Mouse (Mus musculus) myocyte (in vitro differentiated cells): ENCODE results near the gene Slc25a36. TPM values are rescaled to one million over a fixed set of nuclear protein-coding genes. Genes with fewer than 3 reads are reported as not detected.

ENCODE experiments used
- H3K27me3 ChIP-seq: one replicate; pipeline ENCODE4 v1.6.1; 2011; ENCODE audit not compliant: control insufficient read depth, insufficient read depth, insufficient read length
- H3K36me3 ChIP-seq: one replicate; pipeline ENCODE4 v1.6.1; 2011; ENCODE audit not compliant: control insufficient read depth, insufficient read depth
- H3K4me2 ChIP-seq: one replicate; pipeline ENCODE4 v1.6.1; 2011; ENCODE audit warnings: low read depth, control low read depth
- H3K4me3 ChIP-seq: one replicate; pipeline ENCODE4 v1.5.1; 2011; ENCODE audit warnings: mild to moderate bottlenecking, control low read depth, moderate library complexity
- H3K79me2 ChIP-seq: one replicate; pipeline ENCODE4 v1.6.1; 2011; ENCODE audit not compliant: control insufficient read depth, insufficient read depth
- H3ac ChIP-seq: one replicate; pipeline ENCODE4 v1.6.1; 2011; ENCODE audit not compliant: control insufficient read depth, insufficient read length
- CEBPB ChIP-seq: IDR thresholded peaks from 2 replicates; pipeline ENCODE4 v1.6.1; 2011; ENCODE audit warnings: mild to moderate bottlenecking, moderate library complexity; ENCODE audit not compliant: poor library complexity, insufficient read depth, severe bottlenecking
- E2F4 ChIP-seq: IDR thresholded peaks from one replicate; pipeline ENCODE4 v1.6.1; 2011; ENCODE audit warnings: mild to moderate bottlenecking, control low read depth, moderate library complexity; ENCODE audit not compliant: insufficient read depth
- MAX ChIP-seq: IDR thresholded peaks from one replicate; pipeline ENCODE4 v1.6.1; 2011; ENCODE audit warnings: low read depth, mild to moderate bottlenecking, control low read depth
- MYOD1 ChIP-seq, 3 experiments: IDR thresholded peaks; one replicate each; pipeline ENCODE4 v1.6.1; 2011; ENCODE audit warnings: control low read depth in 2 of 3, low read depth in 2 of 3, mild to moderate bottlenecking in 2 of 3, moderate library complexity in 1 of 3; ENCODE audit not compliant: insufficient read length in 2 of 3, control insufficient read depth in 1 of 3
- MYOG ChIP-seq, 3 experiments: IDR thresholded peaks; one replicate each; pipeline ENCODE4 v1.6.1; 2011; ENCODE audit warnings: control low read depth in 2 of 3, low read depth in 2 of 3, mild to moderate bottlenecking in 2 of 3; ENCODE audit not compliant: insufficient read length in 2 of 3, control insufficient read depth in 1 of 3, insufficient read depth in 1 of 3
- POLR2A ChIP-seq: IDR thresholded peaks from one replicate; pipeline ENCODE4 v1.6.1; 2011; ENCODE audit warnings: low read depth, mild to moderate bottlenecking, control low read depth, moderate library complexity; ENCODE audit not compliant: insufficient read length
- POLR2AphosphoS2 ChIP-seq: IDR thresholded peaks from one replicate; pipeline ENCODE4 v1.6.1; 2011; ENCODE audit warnings: low read depth, control low read depth; ENCODE audit not compliant: insufficient read length
- REST ChIP-seq: IDR thresholded peaks from one replicate; pipeline ENCODE4 v1.6.1; 2011; ENCODE audit warnings: mild to moderate bottlenecking, control low read depth, moderate library complexity; ENCODE audit not compliant: insufficient read depth, insufficient read length
- SRF ChIP-seq: IDR thresholded peaks from one replicate; pipeline ENCODE4 v1.6.1; 2011; ENCODE audit warnings: low read depth; ENCODE audit not compliant: control insufficient read depth, insufficient read length
- TCF12 ChIP-seq: IDR thresholded peaks from one replicate; pipeline ENCODE4 v1.6.1; 2011; ENCODE audit warnings: mild to moderate bottlenecking, control low read depth; ENCODE audit not compliant: poor library complexity, insufficient read depth, severe bottlenecking
- TCF3 ChIP-seq: IDR thresholded peaks from one replicate; pipeline ENCODE4 v1.6.1; 2011; ENCODE audit warnings: low read depth, control low read depth; ENCODE audit not compliant: insufficient read length
- USF1 ChIP-seq: IDR thresholded peaks from one replicate; pipeline ENCODE4 v1.6.1; 2011; ENCODE audit warnings: low read depth, mild to moderate bottlenecking, control low read depth, moderate library complexity
- polyA plus RNA-seq: library from polyadenylated mRNA; unstranded; fragments of >200 nt; fragmentation: generic; extraction: Trizol; gene quantifications from one replicate; pipeline ENCODE4 v1.2.1, GENCODE M21; 2012; ENCODE audit warnings: missing spikeins

The Slc25a36 gene
- polyA plus RNA-seq, 1 experiment = 6.5 TPM

GRCm38 (mm10) chr9:97112797-97113554 lies 2.0 kb upstream of the Slc25a36 start:
- Histone ChIP-seq H3K36me3 (no peaks in the 10 kb centered on the region), H3ac (no peak overlapping the region), H3K27me3 (no peaks in the 10 kb centered on the region), H3K4me3 (no peak overlapping the region), H3K4me2 (no peak overlapping the region), H3K79me2 (peaks cover 22% of the 10 kb centered on the region)
- TF ChIP-seq USF1 (no peak), MAX (no peak), SRF (no peak), MYOG (IDR thresholded peaks at IDR 0.05; ENCODE audit: control insufficient read depth in 1 of 3, insufficient read depth in 1 of 3, insufficient read length in 2 of 3, low read depth in 2 of 3) (no peak), POLR2A (no peak), TCF12 (no peak), REST (no peak), MYOD1 (IDR thresholded peaks at IDR 0.05; ENCODE audit: control insufficient read depth in 1 of 3, insufficient read length in 2 of 3, low read depth in 2 of 3) (no peak), POLR2AphosphoS2 (no peak)

DNA sequence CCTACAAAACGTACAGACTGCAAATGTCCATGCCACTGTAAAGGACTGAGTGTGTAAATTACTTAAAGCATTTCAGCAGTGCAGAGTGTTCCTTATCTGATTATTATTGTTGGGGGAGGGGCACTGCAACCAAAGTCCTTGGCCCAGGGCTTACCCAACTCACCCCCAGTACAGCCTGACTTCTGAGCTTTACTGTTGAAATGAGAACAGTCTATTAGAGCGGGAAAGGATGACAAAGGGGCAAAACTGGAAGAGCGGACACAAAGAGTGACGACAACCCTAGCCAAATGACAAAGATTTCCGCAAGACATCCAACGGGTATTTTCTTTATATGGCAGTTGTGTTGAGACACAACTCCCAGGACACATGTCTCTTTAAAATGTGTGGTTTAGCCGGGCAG lies 1.3 kb upstream of the Slc25a36 start:
- Histone ChIP-seq H3ac (no peak overlapping the region), H3K4me2 (no peak overlapping the region), H3K4me3 (no peak overlapping the region), H3K36me3 (no peaks in the 10 kb centered on the region), H3K27me3 (no peaks in the 10 kb centered on the region), H3K79me2 (peaks cover 29% of the 10 kb centered on the region)
- TF ChIP-seq CEBPB = no peak
- no peak for TF ChIP-seq POLR2A
- TF ChIP-seq MAX = no peak
- TF ChIP-seq SRF = no peak
- no peak for TF ChIP-seq E2F4
- TF ChIP-seq TCF3 = no peak

- TF ChIP-seq POLR2AphosphoS2 (no peak), MYOD1 (IDR thresholded peaks at IDR 0.05; ENCODE audit: control insufficient read depth in 1 of 3, insufficient read length in 2 of 3, low read depth in 2 of 3) (no peak), MAX (no peak), E2F4 (no peak), TCF3 (no peak), MYOG (IDR thresholded peaks at IDR 0.05; ENCODE audit: control insufficient read depth in 1 of 3, insufficient read depth in 1 of 3, insufficient read length in 2 of 3, low read depth in 2 of 3) (no peak), POLR2A (no peak), USF1 (no peak), REST (no peak), SRF (no peak), TCF12 (no peak), CEBPB (no peak)
- no peak overlapping the region for H3ac ChIP-seq
- peak overlapping the region; percentile 52 for H3K4me3 ChIP-seq
- no peaks in the 10 kb centered on the region for H3K27me3 ChIP-seq
- H3K4me2 ChIP-seq = peak overlapping the region; percentile 88
- H3K79me2 ChIP-seq = peaks cover 36% of the 10 kb centered on the region
- no peaks in the 10 kb centered on the region for H3K36me3 ChIP-seq
These were observed 549 bp upstream of the Slc25a36 start for GRCm38 (mm10) chr9:97111506-97111905.

DNA sequence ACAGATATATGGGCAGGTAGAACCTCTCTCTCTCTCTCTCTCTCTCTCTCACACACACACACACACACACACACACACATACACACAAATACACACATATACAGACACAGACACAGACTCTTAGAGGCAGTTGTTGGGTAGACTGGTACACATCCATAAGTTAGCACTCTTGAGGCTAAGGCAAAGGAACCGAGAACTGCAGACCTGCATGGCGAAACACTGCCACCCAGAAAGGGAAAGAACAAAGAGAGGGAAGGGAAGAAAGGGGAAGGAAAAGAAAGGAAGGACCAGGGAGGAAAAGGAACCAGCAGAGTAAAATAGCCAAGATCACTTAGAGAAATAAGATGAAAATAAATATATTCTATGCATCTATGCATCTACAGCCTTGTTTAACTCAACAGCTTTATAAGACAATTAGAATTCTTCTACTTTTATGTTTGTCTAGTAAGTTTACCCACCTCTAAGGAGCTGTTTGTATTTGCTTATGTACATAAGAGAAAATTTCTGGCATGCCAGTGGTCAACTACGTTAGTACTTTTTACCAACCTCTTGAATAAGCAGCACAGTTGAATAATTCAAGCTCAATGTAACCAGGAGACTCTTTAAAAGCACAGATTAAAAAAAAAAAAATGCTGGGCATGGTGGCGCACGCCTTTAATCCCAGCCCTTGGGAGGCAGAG lies 4.3 kb downstream of the Slc25a36 start:
- H3K79me2 ChIP-seq = peaks cover 77% of the 10 kb centered on the region
- no peaks in the 10 kb centered on the region for H3K36me3 ChIP-seq
- no peak overlapping the region for H3K4me3 ChIP-seq
- TF ChIP-seq MAX = no peak
- TF ChIP-seq REST = no peak
- TF ChIP-seq SRF = no peak
- TF ChIP-seq CEBPB = no peak
- no peak for TF ChIP-seq MYOG (IDR thresholded peaks at IDR 0.05; ENCODE audit: control insufficient read depth in 1 of 3, insufficient read depth in 1 of 3, insufficient read length in 2 of 3, low read depth in 2 of 3)
- TF ChIP-seq E2F4 = no peak
- TF ChIP-seq TCF12 = no peak
- TF ChIP-seq POLR2A = no peak
- no peak for TF ChIP-seq TCF3
- no peak for TF ChIP-seq USF1
- no peak for TF ChIP-seq POLR2AphosphoS2
- TF ChIP-seq MYOD1 (IDR thresholded peaks at IDR 0.05; ENCODE audit: control insufficient read depth in 1 of 3, insufficient read length in 2 of 3, low read depth in 2 of 3) = no peak
- no peaks in the 10 kb centered on the region for H3K27me3 ChIP-seq
- H3K4me2 ChIP-seq = no peak overlapping the region
- H3ac ChIP-seq = no peak overlapping the region

GRCm38 (mm10) chr9:97105400-97105985 lies 5.5 kb downstream of the Slc25a36 start:
- peaks cover 88% of the 10 kb centered on the region for H3K79me2 ChIP-seq
- H3ac ChIP-seq = no peak overlapping the region
- H3K4me3 ChIP-seq = no peak overlapping the region
- no peak overlapping the region for H3K4me2 ChIP-seq
- H3K36me3 ChIP-seq = no peaks in the 10 kb centered on the region
- no peaks in the 10 kb centered on the region for H3K27me3 ChIP-seq
- TF ChIP-seq SRF (no peak), POLR2A (no peak), MYOD1 (IDR thresholded peaks at IDR 0.05; ENCODE audit: control insufficient read depth in 1 of 3, insufficient read length in 2 of 3, low read depth in 2 of 3) (no peak)
